Mouse (Mus musculus) NIH3T3 (cell line): ENCODE measurements around the gene Ccin.

Experiments
- DNase-seq: peaks from one replicate; pipeline ENCODE4 v3.0.0-alpha.2; 2012; ENCODE audit warnings: low read depth

Ccin gene

DNA sequence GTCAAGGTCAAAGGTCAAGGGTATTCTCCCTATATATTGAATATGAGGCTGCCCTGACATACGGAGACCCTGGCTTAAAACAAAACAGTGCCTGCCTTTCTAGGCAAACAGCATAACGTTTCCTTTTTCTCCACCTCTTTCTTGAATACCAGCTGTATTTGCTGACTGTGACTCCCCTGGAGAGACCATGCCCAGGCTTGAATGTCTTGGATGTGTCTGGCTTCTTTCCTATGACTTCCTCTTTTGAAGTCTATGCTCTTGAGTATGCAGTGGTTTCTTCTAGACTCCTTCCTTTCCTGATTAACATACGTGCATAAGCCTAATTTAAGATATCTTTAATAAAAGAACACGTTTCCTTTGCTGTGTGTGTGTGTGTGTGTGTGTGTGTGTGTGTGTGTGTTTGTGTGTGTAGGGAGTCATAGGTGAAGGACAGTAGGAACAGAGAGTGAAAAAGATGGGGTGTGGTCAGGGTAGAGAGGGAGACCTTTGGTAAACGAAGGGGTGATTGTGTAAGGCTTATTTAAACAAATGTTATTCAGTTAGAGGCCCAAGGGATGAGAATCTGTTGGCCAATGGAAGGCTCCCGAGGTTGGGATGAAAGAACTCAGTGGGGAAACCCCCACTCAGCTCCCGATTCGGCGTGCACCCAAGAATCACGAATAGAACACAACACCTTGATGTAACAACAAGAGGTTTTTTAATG, 8.2 kb upstream of the Ccin start:
- DNase-seq, result no peak

DNA sequence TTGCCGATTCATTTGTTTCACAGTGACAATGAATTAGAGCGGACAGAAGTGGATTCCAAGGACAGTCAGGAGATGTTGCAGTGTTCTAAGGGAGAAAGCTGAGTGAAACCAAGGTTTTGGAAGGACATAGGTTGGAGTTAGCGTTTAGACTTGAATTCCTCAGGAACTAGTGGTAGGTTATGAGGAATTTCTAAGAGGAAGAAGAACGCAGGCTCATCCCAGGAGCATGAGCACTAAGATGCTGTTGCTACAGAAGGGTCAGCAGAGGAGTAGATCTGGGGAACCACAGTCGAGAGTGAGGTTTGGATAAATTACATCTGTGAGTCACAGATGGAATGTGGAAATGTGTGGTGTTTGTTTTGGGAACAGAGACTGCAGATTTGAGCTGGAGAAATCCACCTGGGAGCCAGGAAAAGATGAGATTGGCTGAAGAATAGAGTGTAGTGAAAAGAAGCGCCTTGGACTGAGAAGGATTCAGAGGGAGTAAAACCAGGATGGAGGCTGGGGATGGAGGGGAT, 7.0 kb upstream of the Ccin start:
- peak; percentile 70 for DNase-seq

DNA sequence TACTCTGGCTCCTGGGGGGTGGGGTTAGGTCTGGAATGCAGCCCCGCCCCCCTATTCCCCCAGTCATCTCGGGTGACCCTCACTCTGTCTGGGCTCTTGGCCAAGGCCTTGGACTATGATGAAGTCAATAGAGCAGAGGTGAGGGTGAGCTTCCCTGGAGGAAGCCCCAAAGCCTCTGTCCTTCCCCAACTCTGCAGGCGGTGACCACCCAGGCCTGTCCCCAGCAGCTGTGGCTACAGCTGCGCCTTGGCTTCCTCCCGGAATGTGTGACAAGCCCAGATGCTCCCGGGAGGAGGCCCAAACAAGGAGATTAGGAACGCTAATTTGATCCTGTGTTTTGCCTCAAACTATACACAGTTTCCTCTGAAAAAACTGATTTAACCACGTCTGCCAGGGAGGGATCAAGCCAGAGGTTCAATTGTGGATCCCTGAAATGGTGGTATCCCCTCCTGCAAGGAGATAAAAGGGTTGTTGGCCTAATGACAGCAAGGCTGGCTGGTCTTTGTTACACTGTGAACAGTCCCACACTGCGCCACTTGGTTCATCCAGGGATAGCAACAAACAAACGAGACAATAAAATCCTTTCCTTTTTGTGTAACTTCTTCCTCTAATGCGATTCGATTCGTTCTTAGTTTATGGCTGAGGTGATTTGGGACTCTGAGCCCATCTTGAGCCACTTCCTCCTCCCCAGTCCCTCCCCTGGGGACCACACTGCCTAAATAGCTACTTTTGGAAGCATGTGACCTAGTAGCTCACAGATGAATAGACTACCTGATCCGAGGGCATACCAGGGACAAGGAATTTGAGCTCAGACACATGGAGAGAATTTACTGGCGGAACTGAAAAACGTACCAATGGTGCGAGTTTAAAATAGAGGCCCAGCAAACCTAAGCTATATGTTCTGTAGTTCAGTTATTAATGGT, 4.5 kb upstream of the Ccin start:
- no peak for DNase-seq

DNA sequence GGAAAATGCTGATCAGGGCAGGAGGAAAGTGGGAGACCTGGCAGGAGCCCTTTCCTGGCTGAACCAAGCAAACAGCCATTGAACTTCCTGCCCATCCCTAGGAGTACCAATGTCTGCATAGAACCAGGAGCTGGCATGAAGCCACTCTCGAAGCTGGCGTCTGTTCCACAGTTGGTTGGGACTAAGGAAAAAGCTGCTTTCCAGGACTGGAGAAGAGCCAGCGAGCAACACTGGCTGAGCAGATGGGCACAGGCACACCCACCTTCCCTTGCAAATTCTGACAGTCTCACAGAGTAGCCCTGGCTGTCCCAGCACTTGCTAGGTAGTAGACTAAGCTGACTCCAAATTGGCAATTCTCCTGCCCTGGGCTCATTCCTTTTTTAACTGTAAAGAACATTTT, 3.5 kb upstream of the Ccin start:
- DNase-seq, result no peak

DNA sequence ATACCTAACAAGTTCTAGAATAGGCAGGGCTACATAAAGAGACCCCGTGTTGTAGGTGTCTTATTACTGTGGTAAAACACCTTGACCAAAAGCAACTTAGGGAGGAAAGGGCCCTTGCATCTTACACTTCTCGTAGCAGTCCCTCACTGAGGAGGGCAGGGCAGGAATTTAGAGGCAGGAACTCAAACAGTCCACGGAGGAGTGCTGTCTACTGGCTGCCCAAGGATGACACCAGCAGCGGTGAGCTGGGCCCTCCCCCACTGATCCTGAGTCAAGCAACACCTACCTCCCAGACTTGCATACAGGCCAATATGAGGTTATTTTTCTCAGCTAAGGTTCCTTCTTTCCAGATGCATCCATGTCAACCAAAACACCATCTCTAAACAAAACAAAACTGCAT, 3.0 kb upstream of the Ccin start:
- DNase-seq, result no peak

DNA sequence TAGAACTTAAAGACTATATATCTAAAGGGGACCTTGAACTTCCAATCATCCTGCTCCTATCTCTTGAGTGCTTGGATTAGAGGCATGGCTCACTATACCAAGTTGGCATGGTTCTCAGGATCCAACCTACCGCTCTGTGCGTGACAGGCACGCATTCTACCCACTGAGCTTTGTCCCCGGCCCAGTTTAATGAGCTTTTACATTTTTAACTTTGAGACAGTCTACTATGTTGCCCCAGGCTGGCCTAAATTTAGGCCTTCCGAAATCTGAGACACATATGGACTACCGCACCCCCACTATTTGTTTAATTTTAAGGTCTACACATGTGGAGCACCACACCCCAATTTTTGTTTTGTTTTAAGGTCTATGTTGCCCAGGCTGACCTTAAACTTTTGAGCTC, 2.4 kb upstream of the Ccin start:
- DNase-seq, result no peak

DNA sequence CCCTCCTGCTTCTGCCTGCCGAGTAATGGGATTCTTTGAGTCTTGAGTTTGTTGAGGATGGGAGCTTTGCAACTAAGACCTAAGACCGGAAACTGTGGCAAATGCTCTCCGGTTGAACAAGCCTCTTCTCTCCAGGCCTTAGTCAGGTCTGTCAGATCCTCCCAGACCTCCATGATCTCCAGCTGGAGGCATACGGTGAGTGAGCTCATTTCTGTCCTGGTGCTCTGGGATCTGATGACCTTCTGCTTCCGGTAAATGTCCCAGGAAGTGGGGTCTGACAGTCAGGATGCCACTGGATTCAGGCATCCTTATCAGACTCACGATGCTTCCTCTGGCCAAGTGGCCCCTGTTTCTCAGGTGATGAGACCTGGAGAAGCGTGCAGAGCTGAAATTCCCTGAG, 2.0 kb upstream of the Ccin start:
- no peak for DNase-seq

DNA sequence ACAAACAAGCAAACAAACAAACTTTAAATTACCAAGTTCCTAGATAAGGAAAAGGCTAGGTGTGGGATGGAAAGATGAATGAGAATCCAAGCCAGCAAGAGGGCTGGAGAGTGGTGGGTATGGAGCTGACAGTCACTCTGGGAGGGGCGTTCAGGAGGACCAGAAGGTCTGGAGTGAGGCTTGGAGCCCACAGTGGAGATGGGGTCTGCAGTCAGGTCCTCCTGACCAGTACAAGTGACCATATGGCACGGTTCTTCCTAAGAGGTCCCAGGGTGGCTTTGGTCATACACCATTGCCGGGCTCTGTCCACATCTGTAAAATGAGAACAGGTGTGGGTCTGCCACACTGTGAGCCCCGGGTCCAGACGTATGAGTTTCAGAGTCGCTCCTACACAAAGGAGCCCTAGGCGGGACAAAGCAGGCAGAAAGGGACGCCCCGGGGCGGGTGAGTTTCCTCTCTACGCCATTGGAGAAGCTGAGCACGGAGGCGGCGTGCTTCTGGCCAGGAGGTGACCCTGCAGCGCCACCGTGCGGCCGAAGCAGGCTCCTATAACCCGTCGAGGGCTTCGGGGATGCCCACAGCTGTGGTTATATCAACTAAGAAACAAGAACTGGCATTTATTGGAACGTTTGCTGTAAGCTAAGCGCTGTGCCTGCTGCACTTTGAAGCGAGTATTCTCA, 1.1 kb upstream of the Ccin start:
- DNase-seq, result peak; percentile 95

DNA sequence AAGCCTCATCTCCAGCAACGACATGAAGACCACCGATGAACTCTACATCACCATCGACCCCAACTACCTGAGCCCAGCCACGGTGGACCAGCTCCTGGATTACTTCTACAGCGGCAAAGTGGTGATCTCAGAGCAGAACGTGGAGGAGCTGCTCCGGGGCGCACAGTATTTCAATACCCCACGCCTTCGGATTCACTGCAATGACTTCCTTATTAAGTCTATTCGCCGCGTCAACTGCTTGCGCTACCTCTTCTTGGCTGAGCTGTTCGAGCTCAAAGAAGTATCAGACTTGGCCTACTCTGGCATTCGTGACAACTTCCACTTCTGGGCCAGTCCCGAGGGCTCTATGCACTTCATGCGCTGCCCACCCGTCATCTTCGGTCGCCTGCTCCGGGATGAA, 473 bp downstream of the Ccin start:
- DNase-seq, result no peak

DNA sequence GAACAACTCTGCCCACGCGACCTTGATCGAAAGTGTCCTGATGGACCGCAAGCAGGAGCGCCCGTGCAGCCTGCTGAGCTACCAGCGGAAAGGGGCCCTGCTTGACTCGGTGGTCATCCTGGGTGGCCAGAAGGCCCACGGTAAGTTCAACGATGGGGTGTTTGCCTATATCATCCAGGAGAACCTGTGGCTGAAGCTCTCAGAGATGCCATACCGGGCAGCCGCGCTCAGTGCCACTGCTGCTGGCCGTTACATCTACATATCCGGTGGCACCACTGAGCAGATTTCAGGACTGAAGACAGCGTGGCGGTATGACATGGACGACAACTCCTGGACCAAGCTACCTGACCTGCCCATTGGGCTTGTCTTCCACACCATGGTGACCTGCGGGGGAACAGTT, 1.0 kb downstream of the Ccin start:
- DNase-seq, result no peak

DNA sequence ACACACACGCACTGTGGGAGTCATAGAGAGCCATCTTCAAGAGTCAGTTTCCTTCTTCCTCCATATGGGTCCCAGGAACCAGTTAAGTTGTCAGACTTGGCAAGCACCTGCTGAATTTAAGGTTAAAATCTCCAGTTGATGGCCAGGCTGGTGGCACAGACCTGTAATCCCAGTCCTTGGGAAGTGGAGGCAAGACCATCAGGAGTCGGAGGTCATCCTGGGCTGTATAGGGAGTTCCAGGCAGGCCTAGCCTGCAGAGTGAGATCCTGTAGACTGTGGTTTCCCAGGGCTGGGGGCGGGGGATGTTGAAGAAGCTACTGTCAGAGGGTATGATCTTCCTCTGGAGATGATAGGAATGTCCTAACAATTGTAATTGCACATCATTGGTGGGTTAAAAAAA, 5.7 kb downstream of the Ccin start:
- no peak for DNase-seq

DNA sequence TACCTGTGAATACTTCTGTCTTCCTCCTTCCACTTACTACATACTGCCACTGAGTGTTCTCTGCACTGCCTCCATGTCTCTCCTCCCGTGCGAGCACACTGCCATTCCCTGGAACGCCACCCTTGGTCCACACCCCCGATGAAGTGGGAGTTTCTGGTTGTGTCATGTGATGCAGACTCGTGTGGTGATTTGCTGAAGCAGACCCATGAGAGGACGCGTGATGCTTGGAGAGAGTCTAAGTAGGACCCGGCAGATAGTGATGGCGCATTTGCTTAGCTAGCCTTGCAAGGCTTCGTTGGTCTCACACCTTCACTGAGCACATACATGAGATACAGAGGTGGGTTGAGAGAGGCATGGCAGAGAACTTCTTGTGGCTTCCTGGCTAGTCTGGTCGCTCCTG, 9.8 kb downstream of the Ccin start:
- DNase-seq, result no peak

DNA sequence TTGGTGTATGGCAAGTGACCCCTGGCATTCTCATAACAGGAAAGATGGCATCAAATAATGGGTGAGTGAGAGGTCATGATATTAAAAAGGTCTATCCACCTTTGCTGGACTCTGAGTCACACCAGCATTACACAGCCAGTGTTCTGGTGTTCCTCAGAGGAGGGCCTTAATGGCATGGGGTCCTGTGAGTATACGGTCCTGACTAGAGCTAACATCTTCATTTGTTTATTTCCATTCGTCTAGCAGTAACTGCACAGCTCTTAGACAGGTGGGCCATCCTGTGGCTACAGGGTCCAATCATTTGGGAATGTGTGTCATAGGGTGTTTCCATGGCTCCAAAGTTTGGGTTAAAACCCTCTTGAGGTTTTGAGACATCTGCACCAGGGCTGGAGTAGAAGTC, 11.1 kb downstream of the Ccin start:
- no peak for DNase-seq

DNA sequence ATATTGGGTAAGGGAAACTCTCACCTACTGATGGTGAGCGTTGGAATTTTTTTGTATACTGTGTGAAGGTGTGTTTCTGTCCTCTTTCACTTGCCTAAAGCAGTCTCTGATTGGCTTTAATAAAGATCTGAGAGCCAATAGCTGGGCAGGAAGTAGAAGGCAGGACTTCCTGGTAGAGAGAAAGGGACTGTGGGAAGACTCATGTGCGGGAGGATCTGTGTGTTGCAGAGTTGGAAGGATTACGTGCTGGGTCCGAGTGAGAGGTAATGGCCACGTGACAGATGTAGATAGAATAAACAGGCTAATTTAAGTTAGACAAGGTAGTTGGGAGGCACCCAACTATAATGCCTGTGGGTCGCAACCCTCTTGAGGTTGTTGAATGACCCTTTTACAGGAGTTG, 20.3 kb downstream of the Ccin start:
- no peak for DNase-seq

DNA sequence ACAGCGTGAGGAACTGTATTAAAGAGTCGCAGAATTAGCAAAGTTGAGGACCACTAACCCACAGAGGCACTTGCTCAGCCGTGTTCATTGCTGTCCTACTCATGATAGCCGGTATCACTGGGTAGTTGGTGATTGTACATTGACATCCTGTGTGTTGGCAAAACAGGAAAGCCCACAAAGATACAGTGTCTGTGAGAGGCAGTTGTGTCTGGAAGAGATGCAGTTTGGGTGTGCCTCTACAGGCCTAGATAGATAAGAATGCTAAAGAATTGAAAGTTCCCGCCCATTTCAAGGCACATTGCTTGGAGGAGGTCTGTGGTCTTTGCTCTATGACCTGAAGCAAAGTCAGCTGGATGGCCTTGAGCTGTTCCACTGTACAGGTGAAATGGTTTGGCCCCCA, 20.8 kb downstream of the Ccin start, which contains the start of gene Clta:
Gene Clta (plus strand): TSS at position 327 of the 400 bp plus-strand sequence.
- DNase-seq, result no peak

DNA sequence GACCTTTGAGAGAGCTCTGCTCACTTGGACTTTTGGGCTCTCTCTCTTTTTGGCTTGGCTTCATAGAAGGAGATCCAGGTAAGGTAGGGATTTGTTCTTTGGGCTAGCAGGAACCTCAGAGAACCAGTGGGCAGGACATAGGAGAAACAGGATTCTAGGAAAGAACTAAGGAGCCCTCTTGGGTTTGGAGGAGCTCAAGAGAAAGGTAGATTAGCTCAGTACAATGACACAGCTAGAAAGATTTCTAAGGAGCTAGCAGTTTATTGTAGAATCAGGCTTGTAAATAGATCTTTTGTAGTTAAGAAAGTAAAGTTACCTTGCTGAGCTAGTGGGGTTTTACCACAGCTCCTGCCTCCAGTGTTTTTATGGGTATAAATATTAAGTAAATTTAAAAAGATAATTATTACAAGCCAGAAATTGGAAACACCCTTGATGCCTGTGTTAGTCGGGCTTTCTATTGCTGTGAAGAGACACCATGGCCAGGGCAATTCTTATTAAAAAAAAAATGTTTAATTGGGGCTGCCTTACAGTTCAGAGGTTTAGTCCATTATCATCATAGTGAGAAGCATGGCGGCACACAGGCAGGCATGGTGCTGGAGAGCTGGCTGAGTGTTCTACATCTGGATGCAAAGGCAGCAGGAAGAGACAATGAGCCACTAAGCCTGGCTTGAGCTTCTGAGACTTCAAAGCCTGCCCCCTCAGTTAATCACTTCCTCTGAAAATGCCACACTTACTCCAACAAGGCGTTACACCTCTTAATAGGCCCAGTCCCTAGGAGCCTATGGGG, 21.5 kb downstream of the Ccin start:
- DNase-seq, result no peak

DNA sequence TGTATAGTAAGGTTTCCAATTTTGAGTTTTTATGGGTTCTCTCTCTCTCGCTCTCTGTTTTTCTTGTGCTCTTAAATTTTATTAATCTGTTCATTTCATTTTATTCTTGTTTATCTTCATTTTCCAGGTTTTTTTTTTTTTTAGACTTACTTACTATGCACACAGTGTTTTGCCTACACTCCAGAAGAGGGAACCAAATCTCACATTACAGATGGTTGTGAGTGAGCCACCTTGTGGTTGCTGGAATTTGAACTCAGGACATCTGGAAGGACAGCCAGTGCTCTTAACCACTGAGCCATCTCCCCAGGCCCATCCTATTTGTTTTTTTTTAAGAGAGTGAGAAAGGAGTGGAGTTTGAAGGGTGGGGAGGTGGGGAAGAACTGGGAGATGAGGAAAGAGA, 26.9 kb downstream of the Ccin start:
- DNase-seq, result peak; percentile 56

DNA sequence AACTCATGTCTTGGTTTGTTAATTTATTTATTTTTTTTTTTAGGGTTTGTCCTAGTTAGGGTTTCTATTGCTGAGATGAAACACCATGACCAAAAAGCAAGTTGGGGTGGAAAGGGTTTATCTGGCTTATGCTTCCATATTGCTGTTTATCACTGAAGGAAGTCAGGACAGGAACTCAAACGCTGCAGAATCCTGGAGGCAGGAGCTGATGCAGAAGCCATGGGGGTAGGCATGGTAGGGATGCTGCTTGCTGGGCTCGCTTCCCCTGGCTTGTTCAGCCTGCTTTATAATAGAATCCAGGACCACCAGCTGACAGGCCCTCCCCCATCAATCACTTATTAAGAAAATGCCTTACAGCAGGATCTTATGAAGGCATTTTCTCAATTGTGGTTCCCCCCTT, 27.6 kb downstream of the Ccin start:
- DNase-seq, result no peak

DNA sequence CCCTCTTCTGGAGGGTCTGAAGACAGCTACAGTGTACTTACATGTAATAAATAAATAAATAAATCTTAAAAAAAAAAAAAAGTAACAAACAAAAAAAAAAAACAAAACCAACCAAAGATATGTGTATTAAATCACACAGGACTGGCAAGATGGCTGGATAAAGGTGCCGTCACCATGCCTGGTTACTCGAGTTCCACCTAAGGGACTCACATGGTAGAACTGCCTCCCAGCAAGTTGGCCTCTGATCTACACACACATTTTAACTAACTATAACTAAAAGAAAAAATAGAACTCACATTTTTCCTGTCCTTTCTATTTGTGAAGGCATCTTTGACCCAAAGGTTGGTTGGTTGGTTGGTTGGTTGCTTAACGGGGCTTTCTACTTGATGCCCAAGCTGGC, 28.5 kb downstream of the Ccin start:
- peak; percentile 8 for DNase-seq

DNA sequence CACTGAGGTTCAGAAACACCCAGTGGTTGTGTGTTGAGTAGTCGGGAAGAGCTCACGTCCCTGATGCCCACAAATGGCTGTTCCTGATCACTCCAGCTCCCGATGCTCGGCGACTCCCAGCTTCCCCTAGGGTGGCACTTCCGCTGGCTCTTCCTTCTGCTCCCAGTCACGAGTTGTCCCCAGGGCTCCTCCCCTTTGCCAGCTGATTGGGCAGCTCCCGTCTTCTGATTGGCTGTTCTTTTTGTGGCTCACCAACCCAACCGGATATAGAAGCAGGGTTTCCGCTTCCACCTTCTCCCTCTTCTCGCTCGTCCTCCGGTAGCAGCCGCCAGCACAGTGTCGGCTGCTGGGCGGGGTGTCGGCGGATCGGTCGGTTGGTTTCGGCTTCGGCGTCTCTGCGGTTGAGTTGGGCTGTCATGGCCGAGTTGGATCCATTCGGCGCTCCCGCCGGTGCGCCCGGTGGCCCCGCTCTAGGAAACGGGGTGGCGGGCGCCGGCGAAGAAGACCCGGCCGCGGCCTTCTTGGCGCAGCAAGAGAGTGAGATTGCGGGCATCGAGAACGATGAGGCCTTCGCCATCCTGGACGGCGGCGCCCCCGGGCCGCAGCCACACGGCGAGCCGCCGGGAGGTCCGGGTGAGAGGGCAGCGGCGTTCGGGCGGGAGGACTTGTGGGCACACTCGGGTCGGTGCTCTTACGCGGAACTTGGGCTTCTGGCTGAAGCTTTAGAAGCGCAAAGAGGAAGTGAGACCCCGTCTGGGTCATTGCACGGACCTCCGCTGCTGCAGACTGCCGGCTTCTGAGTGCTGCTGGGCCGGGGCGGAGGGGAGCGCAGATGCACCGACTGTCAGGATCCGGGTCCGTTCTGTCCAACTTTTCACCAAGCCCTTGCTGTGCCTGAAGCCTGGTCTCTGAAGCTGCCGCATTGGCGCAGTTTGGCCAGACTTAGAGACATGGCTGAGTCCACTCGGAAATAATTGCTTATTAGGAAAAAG, 29.4 kb downstream of the Ccin start:
- peak; percentile 94 for DNase-seq
